Mouse (Mus musculus) liver, adult 2 months (tissue): ENCODE data around the gene Dguok.

Experiments
- CTCF ChIP-seq: fragments of 200-500 bp; IDR thresholded peaks from 2 replicates; pipeline ENCODE4 v1.5.1; 2011; ENCODE audit warnings: low read depth, low read length, control low read depth
- POLR2A ChIP-seq: fragments of 200-500 bp; IDR thresholded peaks from 2 replicates; pipeline ENCODE4 v1.6.1; 2011; ENCODE audit warnings: low read length, control low read depth; ENCODE audit not compliant: insufficient read depth; ENCODE audit errors: extremely low read depth

GRCm38 (mm10) chr6:83482418-83483085 is 24.2 kb downstream of the Dguok start:
- TF ChIP-seq CTCF (no peak), POLR2A (no peak)
